Mouse (Mus musculus) ZHBTc4 (cell line): ENCODE measurements at regions not wholly inside any gene's neighbourhood (a gene's known extent, or its start where the extent isn't known, plus 50 kb on each side); places are given as distances from the start of the nearest gene placed in this dataset.

ENCODE experiments used
- DNase-seq: peaks from one replicate; pipeline ENCODE4 v3.0.0-alpha.2; 2011; ENCODE audit warnings: low read depth, low spot score

DNA sequence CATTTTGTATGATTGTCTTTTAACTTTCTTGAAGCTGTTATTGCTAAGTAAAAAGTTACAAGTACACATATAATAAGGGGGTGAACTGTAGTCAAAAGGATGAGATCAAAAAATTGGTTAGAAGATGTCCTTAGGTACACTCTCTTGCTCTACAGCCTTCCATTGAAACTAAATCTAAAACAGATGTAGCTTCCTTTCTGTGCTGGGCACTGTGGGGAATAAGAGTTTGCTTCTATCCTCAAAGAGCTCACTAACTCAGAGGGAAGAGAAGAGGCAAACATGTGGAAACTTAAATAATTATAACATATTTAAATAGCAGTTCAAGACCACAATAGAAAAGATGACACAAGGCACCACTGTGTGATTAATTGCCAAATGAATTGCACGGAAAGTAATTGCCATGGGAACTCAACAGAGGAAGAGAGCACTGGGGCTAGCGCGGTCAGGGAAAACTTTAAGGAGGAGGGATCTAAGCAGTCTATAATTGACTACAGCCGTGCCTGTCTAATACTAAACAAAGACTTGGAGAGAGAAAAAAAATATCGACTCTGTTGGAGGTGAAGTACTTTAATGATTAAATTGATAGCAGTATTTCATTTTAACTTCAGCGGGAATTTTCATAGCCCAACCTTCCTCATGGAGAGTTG, 57.9 kb upstream of the Ammecr1 start:
- DNase-seq, result no peak

- peak; percentile 46 for DNase-seq
Observed at GRCm38 (mm10) chrX:143030371-143031010, 64.0 kb upstream of the Ammecr1 start.

DNA sequence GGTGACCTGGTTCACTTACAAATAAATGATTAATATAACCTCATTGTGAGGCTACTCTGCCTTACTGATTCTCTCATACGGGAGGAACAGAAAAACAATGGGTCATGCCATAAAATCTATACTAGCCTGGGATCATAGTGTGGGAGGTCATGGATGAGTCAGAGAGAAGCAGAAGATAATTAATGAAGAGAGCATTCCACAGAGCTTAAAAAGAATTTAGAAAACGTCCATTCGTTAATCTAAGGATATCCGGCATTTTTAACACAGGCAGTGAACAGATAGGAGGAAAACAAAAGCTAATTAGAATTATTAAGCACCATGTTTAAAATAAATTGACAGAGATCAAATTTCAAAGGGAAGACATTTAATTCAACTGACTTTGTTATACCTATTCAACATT, 59.5 kb upstream of the Rtl9 start:
- no peak for DNase-seq

DNA sequence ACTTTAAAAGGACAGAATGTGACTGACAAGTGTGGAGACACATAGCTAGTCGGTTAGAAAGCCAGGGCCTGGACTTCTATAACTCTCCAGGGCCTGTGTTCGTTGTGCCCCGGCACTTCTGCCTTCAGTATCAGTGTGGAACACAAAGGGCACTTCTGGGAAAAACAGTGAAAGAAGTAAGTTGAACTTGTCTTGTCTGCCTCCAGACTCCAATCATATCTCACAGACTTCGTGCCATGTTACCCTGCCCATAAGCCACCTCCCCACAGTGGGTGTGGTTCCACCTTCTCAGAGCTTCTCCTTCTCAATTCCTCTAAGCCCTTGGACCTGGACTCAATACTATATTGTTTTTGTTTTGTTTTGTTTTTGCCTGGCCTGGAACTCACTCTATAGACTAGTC, 55.1 kb upstream of the Rtl9 start:
- DNase-seq, result no peak

DNA sequence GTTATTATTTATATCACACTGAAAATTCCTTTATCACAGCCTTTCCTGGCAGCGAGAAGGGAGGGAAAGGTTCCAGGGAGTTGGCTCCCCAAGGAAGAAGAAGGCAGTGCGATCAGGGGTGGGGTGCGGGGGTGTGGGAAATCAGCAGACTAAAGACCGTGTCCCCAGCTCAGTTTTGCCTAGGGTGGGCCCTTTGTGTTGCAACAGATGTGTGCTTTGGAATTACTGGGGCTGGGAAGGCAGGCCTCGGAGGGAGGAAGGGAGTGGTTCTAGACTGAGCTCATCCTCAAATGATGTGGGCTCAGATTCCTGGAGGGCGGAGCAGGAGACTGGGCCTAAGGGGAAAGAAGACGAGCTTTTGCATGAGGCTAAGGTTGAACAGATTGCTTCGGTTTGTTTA, 53.1 kb upstream of the Rtl9 start:
- peak; percentile 43 for DNase-seq
